Mouse (Mus musculus): Measurements from ENCODE around the gene Cryzl1. TPM values are rescaled to one million over a fixed set of nuclear protein-coding genes. Genes with fewer than 3 reads are reported as not detected.

The Cryzl1 gene
- polyA plus RNA-seq, 1 experiment from 2014 or later: 50.7 TPM

- no peak overlapping the region for H3K4me2 ChIP-seq
- no peak overlapping the region for H3K27ac ChIP-seq
- H3K9ac ChIP-seq: no peak overlapping the region
- no peak for ATAC-seq (replicated peaks; ENCODE audit: insufficient number of reproducible peaks, insufficient read depth, low FRiP score, low read depth)
- H3K27me3 ChIP-seq: no peaks in the 10 kb centered on the region
- H3K4me3 ChIP-seq: no peak overlapping the region
- peaks cover 32% of the 10 kb centered on the region for H3K36me3 ChIP-seq
- peaks cover 16% of the 10 kb centered on the region for H3K4me1 ChIP-seq (replicated peaks)
- H3K9me3 ChIP-seq (replicated peaks): no peaks in the 10 kb centered on the region
- WGBS: 70% methylated on average over 5 of the region's 5 CpGs
These were observed 43.2 kb downstream of the Cryzl1 start for GRCm38 (mm10) chr16:91685526-91685925.

GRCm38 (mm10) chr16:91680656-91681055, 48.1 kb downstream of the Cryzl1 start:
- Histone ChIP-seq H3K4me1 (replicated peaks) (no peaks in the 10 kb centered on the region), H3K4me2 (no peak overlapping the region), H3K4me3 (no peak overlapping the region), H3K27ac (no peak overlapping the region), H3K36me3 (peaks cover 71% of the 10 kb centered on the region), H3K9me3 (replicated peaks) (no peaks in the 10 kb centered on the region), H3K27me3 (no peaks in the 10 kb centered on the region), H3K9ac (no peak overlapping the region)
- no peak for ATAC-seq (replicated peaks; ENCODE audit: insufficient number of reproducible peaks, insufficient read depth, low FRiP score, low read depth)
- 74% methylated on average over 5 of the region's 5 CpGs for WGBS

GRCm38 (mm10) chr16:91678147-91678911, 50.4 kb downstream of the Cryzl1 start:
- no peak for ATAC-seq (replicated peaks; ENCODE audit: insufficient number of reproducible peaks, insufficient read depth, low FRiP score, low read depth)
- H3K4me3 ChIP-seq: no peak overlapping the region
- H3K4me1 ChIP-seq (replicated peaks): no peaks in the 10 kb centered on the region
- H3K4me2 ChIP-seq: no peak overlapping the region
- peaks cover 82% of the 10 kb centered on the region for H3K36me3 ChIP-seq
- H3K27me3 ChIP-seq: no peaks in the 10 kb centered on the region
- 88% methylated on average over 5 of the region's 5 CpGs for WGBS
- H3K9me3 ChIP-seq (replicated peaks): no peaks in the 10 kb centered on the region
- no peak overlapping the region for H3K9ac ChIP-seq
- no peak overlapping the region for H3K27ac ChIP-seq

DNA sequence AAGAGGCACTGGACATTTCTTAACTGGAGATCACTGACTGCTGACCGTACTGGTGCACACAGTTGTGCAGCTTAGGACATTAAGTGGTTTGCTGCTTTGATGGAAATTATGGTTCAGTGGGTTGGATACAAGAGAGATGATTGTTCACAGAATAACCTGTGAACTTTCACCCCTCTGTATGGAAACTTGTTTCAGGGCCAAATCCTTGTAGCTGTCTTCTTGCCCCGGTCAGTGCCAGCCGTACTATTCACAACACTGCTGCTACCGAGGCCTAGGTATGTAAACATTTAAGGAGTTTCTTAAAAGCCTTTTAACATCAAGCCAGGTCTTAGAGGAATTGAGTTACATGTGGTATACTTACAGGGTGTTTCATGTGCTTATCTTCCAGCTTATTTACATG, 54.3 kb downstream of the Cryzl1 start:
- H3K4me3 ChIP-seq: no peak overlapping the region
- no peak overlapping the region for H3K4me2 ChIP-seq
- WGBS: 84% methylated on average over 4 of the region's 4 CpGs
- no peaks in the 10 kb centered on the region for H3K9me3 ChIP-seq (replicated peaks)
- ATAC-seq (replicated peaks; ENCODE audit: insufficient number of reproducible peaks, insufficient read depth, low FRiP score, low read depth): no peak
- H3K36me3 ChIP-seq: peaks cover 88% of the 10 kb centered on the region
- H3K27me3 ChIP-seq: no peaks in the 10 kb centered on the region
- H3K9ac ChIP-seq: no peak overlapping the region
- no peaks in the 10 kb centered on the region for H3K4me1 ChIP-seq (replicated peaks)
- no peak overlapping the region for H3K27ac ChIP-seq

- Histone ChIP-seq H3K27me3 (no peaks in the 10 kb centered on the region), H3K9me3 (replicated peaks) (no peaks in the 10 kb centered on the region), H3K27ac (no peak overlapping the region), H3K4me2 (no peak overlapping the region), H3K4me3 (no peak overlapping the region), H3K9ac (no peak overlapping the region), H3K4me1 (replicated peaks) (peaks cover 7% of the 10 kb centered on the region), H3K36me3 (peaks cover 87% of the 10 kb centered on the region)
- 93% methylated on average over 3 of the region's 3 CpGs for WGBS
- no peak for ATAC-seq (replicated peaks; ENCODE audit: insufficient number of reproducible peaks, insufficient read depth, low FRiP score, low read depth)
These were observed 65.0 kb downstream of the Cryzl1 start for GRCm38 (mm10) chr16:91663795-91664194.

DNA sequence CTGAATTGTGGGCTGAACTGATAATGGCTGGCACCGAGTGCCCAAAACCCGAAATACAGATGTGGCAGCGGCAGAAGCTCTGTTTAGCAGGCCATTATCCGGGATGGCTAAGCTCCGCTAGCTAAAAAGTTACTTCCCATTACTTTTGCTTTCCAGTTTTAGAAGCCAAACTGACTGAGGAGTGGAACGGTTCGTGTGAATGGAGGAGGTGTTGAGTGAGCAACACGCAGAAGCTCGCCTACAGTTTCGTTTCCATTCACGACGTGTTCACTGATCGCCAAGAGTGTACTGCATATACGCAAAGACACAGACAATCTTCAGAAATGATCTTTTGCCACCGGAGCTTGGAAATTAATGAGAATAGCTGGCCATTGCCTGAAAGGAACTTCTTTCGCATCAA, 66.4 kb downstream of the Cryzl1 start:
- 87% methylated on average over 16 of the region's 16 CpGs for WGBS
- Histone ChIP-seq H3K27me3 (no peaks in the 10 kb centered on the region), H3K36me3 (peaks cover 93% of the 10 kb centered on the region), H3K4me3 (no peak overlapping the region), H3K4me1 (replicated peaks) (peaks cover 7% of the 10 kb centered on the region), H3K27ac (no peak overlapping the region), H3K4me2 (no peak overlapping the region), H3K9ac (no peak overlapping the region), H3K9me3 (replicated peaks) (no peaks in the 10 kb centered on the region)
- ATAC-seq (replicated peaks; ENCODE audit: insufficient number of reproducible peaks, insufficient read depth, low FRiP score, low read depth): no peak

- no peak for ATAC-seq (replicated peaks; ENCODE audit: insufficient number of reproducible peaks, insufficient read depth, low FRiP score, low read depth)
- Histone ChIP-seq H3K27me3 (no peaks in the 10 kb centered on the region), H3K9ac (no peak overlapping the region), H3K27ac (no peak overlapping the region), H3K4me1 (replicated peaks) (peaks cover 7% of the 10 kb centered on the region), H3K9me3 (replicated peaks) (no peaks in the 10 kb centered on the region), H3K36me3 (peaks cover 93% of the 10 kb centered on the region), H3K4me2 (no peak overlapping the region), H3K4me3 (no peak overlapping the region)
- WGBS: 83% methylated on average over 1 of the region's 1 CpGs
These were observed 67.4 kb downstream of the Cryzl1 start for GRCm38 (mm10) chr16:91661397-91661796.

GRCm38 (mm10) chr16:91659798-91660197, 69.0 kb downstream of the Cryzl1 start:
- H3K4me1 ChIP-seq (replicated peaks): peaks cover 7% of the 10 kb centered on the region
- ATAC-seq (replicated peaks; ENCODE audit: insufficient number of reproducible peaks, insufficient read depth, low FRiP score, low read depth): no peak
- 97% methylated on average over 20 of the region's 20 CpGs for WGBS
- H3K9ac ChIP-seq: no peak overlapping the region
- H3K27ac ChIP-seq: no peak overlapping the region
- H3K4me3 ChIP-seq: no peak overlapping the region
- peaks cover 93% of the 10 kb centered on the region for H3K36me3 ChIP-seq
- no peak overlapping the region for H3K4me2 ChIP-seq
- H3K9me3 ChIP-seq (replicated peaks): no peaks in the 10 kb centered on the region
- H3K27me3 ChIP-seq: no peaks in the 10 kb centered on the region

DNA sequence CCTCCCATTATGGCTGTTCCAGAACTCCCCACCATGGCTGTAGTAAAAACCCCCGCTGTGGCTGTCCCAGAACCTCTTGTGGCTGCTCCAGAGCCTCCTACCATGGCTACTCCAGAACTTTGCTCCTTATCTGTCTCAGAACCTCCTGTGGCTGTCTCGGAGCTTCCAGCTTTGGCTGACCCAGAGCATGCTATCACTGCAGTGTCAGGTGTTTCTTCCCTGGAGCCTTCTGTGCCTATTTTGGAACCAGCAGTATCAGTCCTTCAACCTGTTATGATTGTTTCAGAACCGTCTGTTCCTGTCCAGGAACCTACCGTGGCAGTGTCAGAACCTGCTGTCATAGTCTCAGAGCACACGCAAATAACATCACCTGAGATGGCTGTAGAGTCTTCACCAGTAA, 70.3 kb downstream of the Cryzl1 start:
- Histone ChIP-seq H3K4me1 (replicated peaks) (peaks cover 7% of the 10 kb centered on the region), H3K27ac (no peak overlapping the region), H3K27me3 (no peaks in the 10 kb centered on the region), H3K9ac (no peak overlapping the region), H3K9me3 (replicated peaks) (no peaks in the 10 kb centered on the region), H3K36me3 (peaks cover 91% of the 10 kb centered on the region), H3K4me2 (no peak overlapping the region), H3K4me3 (no peak overlapping the region)
- ATAC-seq (replicated peaks; ENCODE audit: insufficient number of reproducible peaks, insufficient read depth, low FRiP score, low read depth): no peak
- WGBS: 78% methylated on average over 5 of the region's 5 CpGs

- H3K9me3 ChIP-seq (replicated peaks): no peaks in the 10 kb centered on the region
- H3K36me3 ChIP-seq: peaks cover 83% of the 10 kb centered on the region
- no peak overlapping the region for H3K27ac ChIP-seq
- ATAC-seq (replicated peaks; ENCODE audit: insufficient number of reproducible peaks, insufficient read depth, low FRiP score, low read depth): 0 out of 2 replicates have a peak, but pooled peaks have one; percentile 14
- no peak overlapping the region for H3K4me2 ChIP-seq
- 97% methylated on average over 17 of the region's 17 CpGs for WGBS
- peaks cover 11% of the 10 kb centered on the region for H3K4me1 ChIP-seq (replicated peaks)
- H3K9ac ChIP-seq: no peak overlapping the region
- no peak overlapping the region for H3K4me3 ChIP-seq
- no peaks in the 10 kb centered on the region for H3K27me3 ChIP-seq
These were observed 71.5 kb downstream of the Cryzl1 start for GRCm38 (mm10) chr16:91657285-91657684.

DNA sequence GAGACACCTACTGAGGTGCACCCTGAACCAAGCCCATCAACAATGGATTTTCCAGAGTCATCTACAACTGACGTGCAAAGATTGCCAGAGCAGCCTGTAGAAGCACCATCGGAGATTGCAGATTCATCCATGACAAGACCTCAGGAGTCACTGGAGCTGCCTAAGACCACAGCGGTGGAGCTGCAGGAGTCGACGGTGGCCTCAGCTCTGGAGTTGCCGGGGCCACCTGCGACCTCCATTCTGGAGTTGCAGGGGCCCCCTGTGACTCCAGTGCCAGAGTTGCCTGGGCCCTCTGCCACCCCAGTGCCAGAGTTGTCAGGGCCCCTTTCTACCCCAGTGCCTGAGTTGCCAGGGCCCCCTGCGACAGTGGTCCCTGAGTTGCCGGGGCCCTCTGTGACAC, 73.5 kb downstream of the Cryzl1 start:
- H3K27ac ChIP-seq: no peak overlapping the region
- H3K9ac ChIP-seq: no peak overlapping the region
- H3K4me1 ChIP-seq (replicated peaks): peaks cover 8% of the 10 kb centered on the region
- no peak for ATAC-seq (replicated peaks; ENCODE audit: insufficient number of reproducible peaks, insufficient read depth, low FRiP score, low read depth)
- no peaks in the 10 kb centered on the region for H3K9me3 ChIP-seq (replicated peaks)
- H3K27me3 ChIP-seq: no peaks in the 10 kb centered on the region
- H3K4me2 ChIP-seq: no peak overlapping the region
- 94% methylated on average over 9 of the region's 9 CpGs for WGBS
- H3K36me3 ChIP-seq: peaks cover 73% of the 10 kb centered on the region
- no peak overlapping the region for H3K4me3 ChIP-seq

- Histone ChIP-seq H3K9me3 (replicated peaks) (no peaks in the 10 kb centered on the region), H3K27me3 (no peaks in the 10 kb centered on the region), H3K9ac (no peak overlapping the region), H3K4me2 (no peak overlapping the region), H3K4me1 (replicated peaks) (peaks cover 14% of the 10 kb centered on the region), H3K4me3 (no peak overlapping the region), H3K36me3 (peaks cover 43% of the 10 kb centered on the region), H3K27ac (no peak overlapping the region)
- no peak for ATAC-seq (replicated peaks; ENCODE audit: insufficient number of reproducible peaks, insufficient read depth, low FRiP score, low read depth)
- WGBS: 91% methylated on average over 3 of the region's 3 CpGs
These were observed 76.6 kb downstream of the Cryzl1 start for GRCm38 (mm10) chr16:91652191-91652590.

Measured in heart, embryonic 15.5 days (tissue).